Mouse (Mus musculus) small intestine, adult 2 months (tissue): ENCODE data around the gene Syt16. TPM values are rescaled to one million over a fixed set of nuclear protein-coding genes. Genes with fewer than 3 reads are reported as not detected.

Source experiments
- H3K27ac ChIP-seq: fragments of 200-500 bp; 2 replicates; pipeline ENCODE4 v1.5.1; 2012; ENCODE audit warnings: low read depth, low read length, control low read depth, inconsistent platforms; ENCODE audit not compliant: insufficient read depth
- H3K27me3 ChIP-seq: fragments of 200-500 bp; 2 replicates; pipeline ENCODE4 v1.6.1; 2012; ENCODE audit warnings: mild to moderate bottlenecking, moderate library complexity, low read length, inconsistent platforms; ENCODE audit not compliant: control insufficient read depth, insufficient read depth
- H3K36me3 ChIP-seq: fragments of 200-500 bp; 2 replicates; pipeline ENCODE4 v1.6.1; 2012; ENCODE audit warnings: mild to moderate bottlenecking, low read length, control low read depth, inconsistent platforms; ENCODE audit not compliant: control insufficient read depth, insufficient read depth
- H3K4me1 ChIP-seq: fragments of 200-500 bp; 2 replicates; pipeline ENCODE4 v1.6.1; 2012; ENCODE audit warnings: low read length, inconsistent platforms, mixed read lengths; ENCODE audit not compliant: control insufficient read depth, insufficient read depth, insufficient read length
- H3K4me3 ChIP-seq: fragments of 200-500 bp; 2 replicates; pipeline ENCODE4 v1.5.1; 2012; ENCODE audit warnings: low read depth, mild to moderate bottlenecking, control low read depth, inconsistent platforms, low read length, moderate library complexity
- CTCF ChIP-seq: fragments of 200-500 bp; IDR thresholded peaks from 2 replicates; pipeline ENCODE4 v1.5.1; 2012; ENCODE audit warnings: low read depth, mild to moderate bottlenecking, control low read depth, inconsistent platforms, low read length, moderate library complexity, mixed read lengths; ENCODE audit not compliant: insufficient replicate concordance, insufficient read length; ENCODE audit errors: extremely low read depth
- POLR2A ChIP-seq: fragments of 200-500 bp; IDR thresholded peaks from 2 replicates; pipeline ENCODE4 v1.6.1; 2012; ENCODE audit warnings: low read depth, mild to moderate bottlenecking, control low read depth, inconsistent platforms, low read length, moderate library complexity
- WGBS: fragments of 180-500 bp; shearing (Covaris S2); methylation state at CpG from one replicate; pipeline ENCODE4 v1.1.7; 2018; 5-methylcytosine and 5-hydroxymethylcytosine counted together
- polyA plus RNA-seq: library from polyadenylated mRNA; depleted of rRNA; stranded (reverse); fragments of >200 nt; gene quantifications from 2 replicates; pipeline ENCODE4 v1.2.3, GENCODE M21; 2012

The Syt16 gene
- polyA plus RNA-seq, 1 experiment, result not detected

- Histone ChIP-seq H3K4me1 (no peaks in the 10 kb centered on the region), H3K27ac (no peak overlapping the region), H3K36me3 (no peaks in the 10 kb centered on the region), H3K27me3 (no peaks in the 10 kb centered on the region), H3K4me3 (no peak overlapping the region)
- WGBS, result 89% methylated on average over 2 of the region's 2 CpGs
- TF ChIP-seq POLR2A (no peak), CTCF (no peak)
These were observed 38.6 kb upstream of the Syt16 start for GRCm38 (mm10) chr12:73958830-73959229.

- H3K4me1 ChIP-seq, result no peaks in the 10 kb centered on the region
- under 1% methylated on average over 60 of the region's 60 CpGs for WGBS
- no peaks in the 10 kb centered on the region for H3K27me3 ChIP-seq
- peak within 1 kb of the TSS; percentile 68 for H3K4me3 ChIP-seq
- no peak within 1 kb of the TSS for H3K27ac ChIP-seq
- H3K36me3 ChIP-seq, result peaks cover 12% of the 10 kb centered on the region
- TF ChIP-seq POLR2A, result peak; percentile 68
- TF ChIP-seq CTCF, result no peak
These were observed 32.9 kb upstream of the Syt16 start, which contains the start of gene Snapc1 for GRCm38 (mm10) chr12:73964291-73965281. Snapc1 (plus strand) TSS chr12:73964481.

- 96% methylated on average over 8 of the region's 8 CpGs for WGBS
These were observed 28.3 kb upstream of the Syt16 start for GRCm38 (mm10) chr12:73969142-73969541.

GRCm38 (mm10) chr12:73974584-73974983 is 22.9 kb upstream of the Syt16 start:
- 91% methylated on average over 6 of the region's 6 CpGs for WGBS
- peaks cover 64% of the 10 kb centered on the region for H3K36me3 ChIP-seq
- H3K27me3 ChIP-seq, result no peaks in the 10 kb centered on the region
- no peak overlapping the region for H3K27ac ChIP-seq
- H3K4me1 ChIP-seq, result no peaks in the 10 kb centered on the region
- no peak overlapping the region for H3K4me3 ChIP-seq
- no peak for TF ChIP-seq CTCF
- TF ChIP-seq POLR2A, result no peak

More at GRCm38 (mm10) chr12:73969142-73969541, 28.3 kb upstream of the Syt16 start:
- no peak overlapping the region for H3K27ac ChIP-seq
- no peaks in the 10 kb centered on the region for H3K27me3 ChIP-seq
- peaks cover 40% of the 10 kb centered on the region for H3K36me3 ChIP-seq
- no peak overlapping the region for H3K4me3 ChIP-seq
- TF ChIP-seq POLR2A (no peak), CTCF (no peak)
- H3K4me1 ChIP-seq, result no peaks in the 10 kb centered on the region

- peaks cover 56% of the 10 kb centered on the region for H3K36me3 ChIP-seq
These were observed 19.3 kb upstream of the Syt16 start for GRCm38 (mm10) chr12:73978144-73978543.

GRCm38 (mm10) chr12:73979667-73980066 is 17.8 kb upstream of the Syt16 start:
- Histone ChIP-seq H3K4me3 (no peak overlapping the region), H3K27ac (no peak overlapping the region), H3K4me1 (no peaks in the 10 kb centered on the region), H3K36me3 (peaks cover 60% of the 10 kb centered on the region), H3K27me3 (no peaks in the 10 kb centered on the region)
- 72% methylated on average over 5 of the region's 5 CpGs for WGBS
- TF ChIP-seq POLR2A, result no peak
- no peak for TF ChIP-seq CTCF

More at GRCm38 (mm10) chr12:73978144-73978543, 19.3 kb upstream of the Syt16 start:
- no peaks in the 10 kb centered on the region for H3K4me1 ChIP-seq
- H3K27ac ChIP-seq, result no peak overlapping the region
- H3K4me3 ChIP-seq, result no peak overlapping the region
- 80% methylated on average over 3 of the region's 3 CpGs for WGBS
- TF ChIP-seq POLR2A, result no peak
- TF ChIP-seq CTCF, result no peak
- no peaks in the 10 kb centered on the region for H3K27me3 ChIP-seq

GRCm38 (mm10) chr12:73982533-73982932 is 14.9 kb upstream of the Syt16 start:
- WGBS, result 79% methylated on average over 14 of the region's 14 CpGs
- no peak for TF ChIP-seq POLR2A
- no peak for TF ChIP-seq CTCF
- Histone ChIP-seq H3K27ac (no peak overlapping the region), H3K36me3 (peaks cover 49% of the 10 kb centered on the region), H3K4me1 (no peaks in the 10 kb centered on the region), H3K4me3 (no peak overlapping the region), H3K27me3 (no peaks in the 10 kb centered on the region)

GRCm38 (mm10) chr12:73986299-73986698 is 11.2 kb upstream of the Syt16 start:
- H3K36me3 ChIP-seq, result peaks cover 28% of the 10 kb centered on the region
- WGBS, result 83% methylated on average over 7 of the region's 7 CpGs
- no peak overlapping the region for H3K27ac ChIP-seq
- no peaks in the 10 kb centered on the region for H3K27me3 ChIP-seq
- H3K4me3 ChIP-seq, result no peak overlapping the region
- TF ChIP-seq POLR2A (no peak), CTCF (no peak)
- H3K4me1 ChIP-seq, result no peaks in the 10 kb centered on the region
